Mouse (Mus musculus) lung, postnatal 0 days (tissue): Measurements from ENCODE around the gene Tmem217. TPM values are rescaled to one million over a fixed set of nuclear protein-coding genes. Genes with fewer than 3 reads are reported as not detected.

Experiments
- ATAC-seq: fragments of 200-750 bp; cut with Nextera tagmentation; 2 replicates; pipeline ENCODE4 v1.8.0; 2017; ENCODE audit warnings: moderate library complexity
- DNase-seq: peaks from one replicate; pipeline ENCODE4 v3.0.0-alpha.2; 2016; ENCODE audit warnings: low spot score
- H3K27ac ChIP-seq: fragments of 300-500 bp; sonication (generic); 2 replicates; pipeline ENCODE4 v1.5.1; 2014; ENCODE audit warnings: antibody characterized with exemption, mild to moderate bottlenecking, low read length, mixed read lengths
- H3K27me3 ChIP-seq: fragments of 300-500 bp; sonication (generic); replicated peaks from 2 replicates; pipeline ENCODE4 v1.6.1; 2014; ENCODE audit warnings: low read length, mixed read lengths; ENCODE audit not compliant: insufficient read depth
- H3K36me3 ChIP-seq: fragments of 300-500 bp; sonication (generic); 2 replicates; pipeline ENCODE4 v1.6.1; 2014; ENCODE audit warnings: low read length, mixed read lengths; ENCODE audit not compliant: insufficient read depth
- H3K4me1 ChIP-seq: fragments of 300-500 bp; sonication (generic); 2 replicates; pipeline ENCODE4 v1.6.1; 2014; ENCODE audit warnings: antibody characterized with exemption, low read depth, low read length, mixed read lengths; ENCODE audit not compliant: insufficient read depth
- H3K4me2 ChIP-seq: fragments of 300-500 bp; sonication (generic); replicated peaks from 2 replicates; pipeline ENCODE4 v1.6.1; 2014; ENCODE audit warnings: low read depth, mild to moderate bottlenecking, low read length, moderate library complexity, mixed read lengths
- H3K4me3 ChIP-seq: fragments of 300-500 bp; sonication (generic); 2 replicates; pipeline ENCODE4 v1.5.1; 2014; ENCODE audit warnings: low read depth, low read length
- H3K9ac ChIP-seq: fragments of 300-500 bp; sonication (generic); replicated peaks from 2 replicates; pipeline ENCODE4 v1.6.1; 2014; ENCODE audit warnings: low read depth, mild to moderate bottlenecking
- H3K9me3 ChIP-seq: fragments of 300-500 bp; sonication (generic); 2 replicates; pipeline ENCODE4 v1.6.1; 2016; ENCODE audit warnings: low read length, mixed read lengths
- CTCF ChIP-seq: IDR thresholded peaks from 2 replicates; pipeline ENCODE4 v1.5.1; 2016; ENCODE audit warnings: antibody characterized with exemption, mild to moderate bottlenecking
- EP300 ChIP-seq: IDR thresholded peaks from 2 replicates; pipeline ENCODE4 v1.6.1; 2016; ENCODE audit warnings: antibody characterized with exemption, mild to moderate bottlenecking, control low read depth
- WGBS: fragments of 180-500 bp; shearing (Covaris S2); extraction: QIAGEN DNeasy Blood & Tissue Kit; methylation state at CpG from one replicate; pipeline ENCODE4 v1.1.7; 2014; 5-methylcytosine and 5-hydroxymethylcytosine counted together
- microRNA-seq: library from miRNA; unstranded; fragments of <30 nt; microRNA quantifications from one replicate; pipeline ENCODE4, GENCODE M21; 2016
- polyA plus RNA-seq: library from polyadenylated mRNA; unstranded; fragments of >200 nt; fragmentation: Nextera tagmentation; extraction: Ambion mirVana; gene quantifications from 2 replicates; pipeline ENCODE4 v1.2.1, GENCODE M21; 2015

Gene Tmem217
- polyA plus RNA-seq, 1 experiment from 2014 or later = 0.31 TPM

DNA sequence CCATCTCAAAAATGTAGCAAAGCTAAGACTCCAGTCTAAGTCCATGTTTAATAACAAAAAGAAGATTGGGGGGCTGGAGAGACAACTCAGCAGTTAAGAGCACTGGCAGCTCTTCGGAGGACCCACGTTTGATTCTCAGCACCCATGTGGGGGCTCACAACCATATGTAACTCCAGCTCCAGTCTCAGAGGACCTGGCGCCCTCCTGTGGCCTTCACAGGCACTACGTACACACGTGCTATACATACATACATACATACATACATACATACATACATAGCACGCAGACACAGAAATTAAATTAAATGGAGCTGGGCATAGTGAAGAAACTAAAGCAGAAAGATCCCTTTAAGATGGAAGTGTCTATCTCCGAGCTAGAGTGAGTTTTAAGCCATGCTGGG is 69.6 kb downstream of the Tmem217 start:
- WGBS = 91% methylated on average over 7 of the region's 7 CpGs
- Histone ChIP-seq H3K27me3 (no peaks in the 10 kb centered on the region), H3K9me3 (no peaks in the 10 kb centered on the region), H3K4me2 (no peak overlapping the region), H3K27ac (no peak overlapping the region), H3K4me3 (no peak overlapping the region), H3K36me3 (no peaks in the 10 kb centered on the region), H3K4me1 (no peaks in the 10 kb centered on the region), H3K9ac (no peak overlapping the region)
- TF ChIP-seq EP300 (no peak), CTCF (peak; percentile 26)
- DNase-seq = no peak
- no peak for ATAC-seq

DNA sequence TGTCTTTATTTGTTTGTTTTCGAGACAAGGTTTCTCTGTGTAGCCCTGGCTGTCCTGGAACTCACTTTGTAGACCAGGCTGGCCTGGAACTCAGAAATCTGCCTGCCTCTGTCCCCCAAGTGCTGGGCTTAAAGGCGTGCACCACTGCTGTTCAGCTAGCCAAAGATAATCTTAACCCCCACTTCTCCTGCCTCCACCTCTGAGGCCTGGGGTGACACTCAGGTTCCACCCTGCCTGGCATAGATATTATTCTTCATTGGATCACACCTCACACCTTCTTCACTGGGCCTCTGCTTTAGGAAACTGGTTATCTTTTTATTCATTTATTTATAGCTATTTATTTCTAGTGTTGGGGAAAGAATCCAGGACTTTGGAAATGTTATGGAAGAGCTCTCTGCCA is 71.9 kb downstream of the Tmem217 start:
- Histone ChIP-seq H3K4me3 (no peak overlapping the region), H3K9ac (no peak overlapping the region), H3K9me3 (no peaks in the 10 kb centered on the region), H3K36me3 (no peaks in the 10 kb centered on the region), H3K4me1 (no peaks in the 10 kb centered on the region), H3K27ac (no peak overlapping the region), H3K27me3 (no peaks in the 10 kb centered on the region), H3K4me2 (no peak overlapping the region)
- DNase-seq (no peak), ATAC-seq (no peak)
- 78% methylated on average over 2 of the region's 2 CpGs for WGBS
- TF ChIP-seq CTCF (no peak), EP300 (no peak)

DNA sequence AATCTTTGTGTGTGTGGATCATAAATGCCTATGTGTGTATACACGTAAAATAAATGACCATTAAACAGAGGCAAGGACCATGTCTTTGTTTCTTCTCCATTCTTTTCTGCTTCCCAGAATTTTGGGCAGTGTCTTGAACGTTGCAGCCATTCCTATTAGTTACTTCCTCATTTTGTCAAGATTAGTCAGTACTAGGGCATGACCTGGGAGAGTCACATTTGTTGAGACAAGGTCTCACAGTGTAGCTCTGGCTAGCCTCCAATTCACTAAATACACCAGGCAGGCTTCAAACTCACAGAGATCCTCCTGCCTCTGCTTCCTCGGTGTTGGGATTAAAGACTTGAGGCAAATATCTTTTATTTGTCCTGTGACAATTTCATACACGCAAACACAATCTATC is 73.9 kb downstream of the Tmem217 start:
- Histone ChIP-seq H3K4me1 (no peaks in the 10 kb centered on the region), H3K4me2 (no peak overlapping the region), H3K9ac (no peak overlapping the region), H3K9me3 (no peaks in the 10 kb centered on the region), H3K27me3 (no peaks in the 10 kb centered on the region), H3K27ac (no peak overlapping the region), H3K4me3 (no peak overlapping the region), H3K36me3 (no peaks in the 10 kb centered on the region)
- ATAC-seq (no peak), DNase-seq (no peak)
- 77% methylated on average over 4 of the region's 4 CpGs for WGBS
- TF ChIP-seq EP300 = no peak
- no peak for TF ChIP-seq CTCF

DNA sequence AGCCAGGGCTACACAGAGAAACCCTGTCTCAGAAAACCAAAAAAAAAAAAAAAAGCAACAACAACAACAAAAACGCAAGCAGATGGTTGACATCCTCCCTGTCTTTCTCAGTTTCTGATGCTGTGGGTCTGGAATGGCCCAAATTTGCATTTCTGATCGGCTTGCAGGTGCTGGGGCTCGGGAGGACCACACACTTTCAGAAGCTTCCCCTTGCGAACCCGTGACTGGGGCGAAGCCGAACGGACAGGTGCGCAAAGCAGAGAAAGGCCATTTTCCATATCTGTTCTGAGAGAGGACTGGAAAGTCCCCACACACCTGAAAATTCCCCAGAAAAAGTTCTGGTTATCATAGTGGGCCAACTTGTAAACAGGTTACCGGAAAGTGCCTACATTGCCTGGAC is 74.8 kb downstream of the Tmem217 start:
- no peaks in the 10 kb centered on the region for H3K36me3 ChIP-seq
- WGBS = 91% methylated on average over 10 of the region's 10 CpGs
- no peak overlapping the region for H3K4me2 ChIP-seq
- DNase-seq = no peak
- no peaks in the 10 kb centered on the region for H3K9me3 ChIP-seq
- H3K4me1 ChIP-seq = no peaks in the 10 kb centered on the region
- H3K4me3 ChIP-seq = no peak overlapping the region
- no peak for TF ChIP-seq CTCF
- no peak for TF ChIP-seq EP300
- no peaks in the 10 kb centered on the region for H3K27me3 ChIP-seq
- no peak overlapping the region for H3K9ac ChIP-seq
- no peak for ATAC-seq
- no peak overlapping the region for H3K27ac ChIP-seq

DNA sequence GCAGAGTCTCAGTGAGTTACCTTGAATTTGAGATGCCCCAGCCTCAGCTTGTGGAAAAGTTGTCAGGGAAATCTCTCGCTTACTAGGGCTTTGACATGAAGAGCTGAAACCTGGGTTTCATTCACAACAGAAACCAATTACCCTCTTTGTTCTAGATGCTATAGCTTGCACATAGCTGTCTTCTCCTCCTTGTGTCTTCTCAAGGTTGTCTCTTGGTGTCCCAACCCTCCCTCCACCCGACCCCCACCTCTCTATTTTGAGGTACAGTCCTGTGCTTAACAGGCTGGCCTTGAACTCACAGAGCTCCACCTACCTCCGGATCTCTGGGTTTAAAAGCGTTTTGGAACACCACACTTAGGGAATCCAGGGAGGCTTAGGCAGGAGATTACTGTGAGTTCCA is 75.7 kb downstream of the Tmem217 start:
- no peak overlapping the region for H3K4me3 ChIP-seq
- no peak for TF ChIP-seq CTCF
- no peak for TF ChIP-seq EP300
- no peak overlapping the region for H3K27ac ChIP-seq
- no peaks in the 10 kb centered on the region for H3K4me1 ChIP-seq
- ATAC-seq (no peak), DNase-seq (no peak)
- no peaks in the 10 kb centered on the region for H3K27me3 ChIP-seq
- no peak overlapping the region for H3K4me2 ChIP-seq
- no peaks in the 10 kb centered on the region for H3K36me3 ChIP-seq
- H3K9ac ChIP-seq = no peak overlapping the region
- no peaks in the 10 kb centered on the region for H3K9me3 ChIP-seq
- WGBS = 72% methylated on average over 4 of the region's 4 CpGs

Small RNA genes within 50 kb of the gene (microRNA-seq; reads per million reads assigned to microRNA genes)
- not detected for gene Mir7667

Other genes with a start within 250 kb of the Tmem217 start
- gene Pi16, start 234.7 kb downstream of the Tmem217 start, polyA plus RNA-seq = 2.2 and 2.8 TPM in 2 replicates
- gene Mtch1, start 204.5 kb downstream of the Tmem217 start, polyA plus RNA-seq = 342 and 350 TPM in 2 replicates
- 11.9 and 14.2 TPM in 2 replicates for gene Fgd2, start 191.5 kb downstream of the Tmem217 start, polyA plus RNA-seq
- gene Pim1, start 61.6 kb downstream of the Tmem217 start, polyA plus RNA-seq = 30.0 and 49.5 TPM in 2 replicates
- not detected in 2 replicates for gene Gm17657, start 2.7 kb downstream of the Tmem217 start, polyA plus RNA-seq
- 5.9 and 6.7 TPM in 2 replicates for gene Tbc1d22b, start 2.6 kb downstream of the Tmem217 start, polyA plus RNA-seq
- 43.3 and 43.7 TPM in 2 replicates for gene Rnf8, start 62.4 kb upstream of the Tmem217 start, polyA plus RNA-seq
- 0.99 and 1.6 TPM in 2 replicates for gene Gm28043, start 62.5 kb upstream of the Tmem217 start, polyA plus RNA-seq
- 79.6 and 82.3 TPM in 2 replicates for gene Cmtr1, start 108.2 kb upstream of the Tmem217 start, polyA plus RNA-seq
- gene Ccdc167, start 164.7 kb upstream of the Tmem217 start, polyA plus RNA-seq = 4.1 and 4.9 TPM in 2 replicates